Mouse (Mus musculus) thymus, adult 2 months (tissue): Measurements from ENCODE around the gene Gramd1a.

Experiments used
- CTCF ChIP-seq: fragments of 200-500 bp; IDR thresholded peaks from 2 replicates; pipeline ENCODE4 v1.5.1; 2012; ENCODE audit warnings: mild to moderate bottlenecking, control low read depth, low read length, moderate library complexity, borderline replicate concordance; ENCODE audit not compliant: control insufficient read depth, poor library complexity, insufficient read depth; ENCODE audit errors: extremely low read depth
- POLR2A ChIP-seq: fragments of 200-500 bp; IDR thresholded peaks from 2 replicates; pipeline ENCODE4 v1.6.1; 2012; ENCODE audit warnings: mild to moderate bottlenecking, low read length, control low read depth, moderate library complexity; ENCODE audit not compliant: control insufficient read depth, poor library complexity, insufficient read depth; ENCODE audit errors: extremely low read depth

DNA sequence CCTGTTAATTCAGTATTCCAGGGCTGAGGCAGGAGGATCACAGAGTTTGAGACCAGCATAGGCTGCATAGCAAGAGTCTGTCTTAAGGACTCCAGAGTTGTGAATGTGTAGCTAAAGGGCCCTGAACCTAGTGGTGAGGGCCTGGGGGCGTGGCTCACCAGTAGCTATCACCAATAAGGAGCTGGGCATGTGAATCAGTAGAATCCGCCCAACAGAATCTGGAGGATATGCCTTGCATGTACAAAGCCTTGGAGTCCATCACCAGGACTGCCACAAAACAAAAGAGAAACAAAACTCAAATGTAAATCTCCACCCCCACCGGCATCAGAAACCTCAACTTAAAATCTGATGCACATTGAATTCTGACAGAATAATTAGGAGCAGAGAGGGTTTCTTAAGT lies 7.6 kb downstream of the Gramd1a start:
- TF ChIP-seq CTCF (no peak), POLR2A (no peak)
